Mouse (Mus musculus) retina, embryonic 14.5 days (tissue): ENCODE results near the gene Hormad2.

Experiments
- DNase-seq: peaks from one replicate; pipeline ENCODE4 v3.0.0-alpha.2; 2015; ENCODE audit warnings: low spot score

Gene Hormad2

DNA sequence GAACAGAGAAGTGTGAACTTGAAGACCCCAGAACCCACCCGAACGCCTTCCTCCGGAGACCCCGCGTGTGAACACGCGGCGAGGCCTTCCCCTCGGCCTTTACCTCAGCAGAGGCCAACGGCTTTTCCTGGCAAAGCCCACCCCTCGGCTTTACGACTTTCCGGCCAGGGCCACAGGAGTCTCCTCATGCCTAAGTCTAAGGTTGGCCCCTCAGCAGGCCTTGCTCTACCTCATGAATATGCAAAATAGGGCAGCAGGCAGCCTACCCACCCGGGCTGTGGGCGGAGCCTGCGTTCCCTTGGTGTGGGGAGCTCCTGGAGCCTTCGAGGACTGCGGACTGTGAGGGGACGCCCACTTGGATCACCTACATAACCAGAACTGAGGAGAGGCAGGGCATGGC is at the start of gene Hormad2:
Gene Hormad2, minus strand, starts transcription at position 128 of the 400 bp plus-strand sequence.
- no peak for DNase-seq

- no peak for DNase-seq
Measured at GRCm38 (mm10) chr11:4489207-4489606, 48.3 kb upstream of the Hormad2 start.

- DNase-seq: no peak
Measured at GRCm38 (mm10) chr11:4488798-4489197, 47.9 kb upstream of the Hormad2 start.

GRCm38 (mm10) chr11:4488367-4488766 is 47.5 kb upstream of the Hormad2 start:
- DNase-seq: no peak

DNA sequence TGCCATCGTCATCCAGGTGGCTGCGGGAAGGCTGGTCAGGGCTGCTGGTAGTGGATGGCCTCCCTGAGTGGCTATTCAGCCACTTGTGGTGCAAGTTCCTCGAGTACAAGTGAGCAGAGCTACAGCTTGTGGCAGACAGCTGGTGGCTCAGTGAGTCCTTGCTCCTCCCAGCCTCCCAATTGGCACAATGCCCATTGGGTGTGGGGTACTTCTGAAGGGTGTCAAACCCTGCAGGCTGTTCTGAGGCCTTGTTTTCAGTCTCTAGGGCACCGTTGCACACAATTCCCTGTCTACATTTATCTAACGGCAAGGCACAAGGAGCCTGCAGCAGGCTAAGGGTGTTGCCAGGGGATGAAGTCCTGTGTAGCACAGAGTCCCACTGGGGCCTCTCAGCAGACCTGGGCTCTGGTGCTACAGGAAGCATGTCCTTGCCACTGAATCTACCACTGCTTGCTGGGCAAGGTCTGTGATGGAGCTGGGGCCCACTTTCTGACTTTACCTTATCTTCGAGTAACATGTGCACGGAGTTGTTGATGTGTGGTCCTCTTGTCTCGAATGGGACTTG is 46.6 kb upstream of the Hormad2 start:
- DNase-seq: no peak

- no peak for DNase-seq
Measured at GRCm38 (mm10) chr11:4484541-4484940, 43.6 kb upstream of the Hormad2 start.

GRCm38 (mm10) chr11:4482641-4483040 is 41.7 kb upstream of the Hormad2 start:
- no peak for DNase-seq

DNA sequence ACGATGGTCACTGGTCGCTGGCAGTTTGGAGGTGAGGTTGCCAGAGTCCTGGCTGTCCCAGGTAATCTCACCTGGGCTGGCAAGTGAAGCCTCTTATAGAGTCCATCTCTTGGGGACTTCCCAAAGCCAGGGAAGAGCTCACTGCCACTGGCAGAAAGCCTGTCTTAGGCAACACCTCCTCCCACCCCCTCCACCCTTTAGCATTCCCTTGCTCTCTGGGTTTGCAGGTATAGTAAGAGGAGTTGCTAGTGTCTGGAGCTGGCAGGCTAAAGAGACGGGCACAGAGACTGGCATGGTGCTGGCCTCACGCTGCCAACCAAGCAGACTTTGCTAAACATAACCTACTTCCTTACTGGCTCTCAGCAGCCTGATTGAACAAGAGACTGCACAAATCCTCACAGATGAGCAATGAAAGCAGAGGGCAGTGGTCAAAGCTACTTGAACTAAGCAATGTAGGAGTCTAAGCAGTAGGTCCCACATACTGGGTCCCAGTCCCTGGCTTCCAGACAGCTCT is 35.3 kb upstream of the Hormad2 start:
- DNase-seq: no peak

DNA sequence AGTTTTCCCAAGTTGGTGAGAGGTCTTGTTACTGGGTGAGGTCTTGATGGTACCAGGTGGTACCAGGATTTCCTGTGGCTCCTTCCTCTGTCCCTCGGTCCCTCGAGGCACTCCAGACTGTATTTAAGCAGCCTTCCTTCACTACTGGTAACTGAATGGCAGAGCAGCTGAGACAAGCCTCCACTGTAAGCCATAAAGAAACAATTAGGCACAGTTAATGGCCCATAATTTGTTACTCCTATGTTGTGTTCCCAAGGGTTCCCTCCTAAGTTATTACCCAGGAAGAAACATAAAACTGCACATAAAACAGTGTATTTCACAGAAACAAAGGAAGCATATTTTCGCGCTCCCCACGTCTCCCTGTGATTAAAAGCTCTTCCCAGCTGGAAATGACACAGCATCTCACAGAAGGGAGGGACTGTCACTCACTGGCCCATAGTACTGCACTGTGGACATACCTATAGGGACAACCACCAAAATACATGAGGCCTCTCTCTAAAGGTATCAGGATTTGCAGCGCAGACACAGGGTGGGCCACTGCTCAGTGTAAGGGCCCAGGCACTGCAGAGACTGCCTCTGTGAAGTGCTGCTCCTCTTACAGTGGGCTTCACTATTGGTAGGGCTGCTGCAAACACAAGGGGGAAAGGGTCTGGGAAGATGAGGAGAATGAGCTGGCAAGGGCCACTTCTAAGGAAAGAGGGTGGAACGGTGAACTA is 31.7 kb upstream of the Hormad2 start:
- DNase-seq: no peak

DNA sequence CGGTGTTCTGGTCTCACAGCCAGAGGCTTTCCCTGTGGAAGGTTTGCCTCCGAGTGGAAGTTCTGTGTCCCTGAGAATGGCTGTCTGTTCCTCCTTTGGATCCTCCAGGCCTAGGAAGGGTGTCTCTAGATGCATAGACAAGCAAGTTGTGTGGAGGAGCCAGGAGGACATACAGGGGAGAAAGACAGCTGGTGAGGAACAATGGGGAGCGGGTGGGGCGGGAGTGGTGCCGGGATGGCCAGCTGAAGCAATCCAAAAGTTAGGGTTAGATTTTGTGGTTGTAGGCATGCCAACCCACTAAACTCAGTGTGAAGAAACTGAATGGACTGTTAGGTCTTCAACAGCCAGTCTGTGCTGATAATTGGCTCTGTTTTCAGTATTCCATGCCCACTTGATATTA is 30.8 kb upstream of the Hormad2 start:
- no peak for DNase-seq

- DNase-seq: no peak
Measured at GRCm38 (mm10) chr11:4471251-4471650, 30.3 kb upstream of the Hormad2 start.

DNA sequence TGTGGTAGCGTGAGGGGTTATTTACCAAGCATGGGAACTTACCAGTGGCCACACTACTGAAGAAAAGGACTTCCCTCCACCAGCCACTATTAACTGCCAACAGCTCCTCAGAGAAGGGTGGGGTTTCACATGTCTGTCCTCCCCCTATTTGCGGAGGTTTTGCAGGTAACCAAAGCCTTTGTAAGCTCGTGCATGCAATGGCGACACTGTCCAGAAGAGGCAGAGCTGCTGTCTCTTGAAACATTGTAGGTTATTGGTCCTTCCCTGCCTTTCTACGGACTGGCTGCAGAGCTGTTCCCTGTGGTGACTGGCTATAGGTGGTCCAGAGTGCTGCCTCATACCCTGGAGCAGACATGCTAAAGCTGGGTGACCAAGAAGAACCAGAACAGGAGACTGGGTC is 28.2 kb upstream of the Hormad2 start:
- DNase-seq: no peak

DNA sequence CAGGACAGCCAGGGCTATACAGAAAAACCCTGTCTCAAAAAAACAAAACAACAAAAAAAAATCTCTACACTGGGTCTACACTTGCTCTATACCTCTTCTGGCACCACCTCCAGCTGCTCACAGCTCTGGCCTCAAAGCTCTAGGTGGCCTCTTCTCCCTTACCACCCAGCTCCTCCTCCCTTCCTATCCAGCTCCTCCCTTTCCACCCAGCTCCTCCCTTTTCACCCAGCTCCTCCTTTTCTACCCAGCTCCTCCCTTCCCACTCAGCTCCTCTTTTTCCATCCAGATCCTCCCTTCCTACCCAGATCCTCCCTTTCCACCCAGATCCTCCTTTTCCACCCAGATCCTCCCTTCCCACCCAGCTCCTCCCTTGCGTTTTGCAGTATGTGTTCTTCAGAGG is 26.5 kb upstream of the Hormad2 start:
- DNase-seq: no peak

DNA sequence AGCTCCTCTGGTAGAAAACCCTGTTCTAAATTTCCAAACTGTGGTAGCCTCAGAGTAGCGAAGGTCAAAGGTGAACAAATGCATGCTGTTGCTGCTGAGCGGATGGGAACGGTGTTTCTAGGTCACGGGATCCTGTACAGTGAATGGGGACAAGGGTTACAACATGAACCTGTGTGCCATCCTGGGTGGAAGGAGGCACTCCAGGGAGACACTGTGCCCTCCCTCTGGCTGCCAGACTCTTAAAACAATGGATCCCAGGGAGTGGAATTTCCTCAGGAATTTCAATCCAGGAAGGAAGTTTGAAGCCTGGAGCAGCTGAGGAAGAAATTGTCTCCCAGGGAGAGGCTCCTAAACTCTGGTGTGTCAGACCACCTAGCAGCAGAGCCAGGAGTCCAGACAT is 25.3 kb upstream of the Hormad2 start:
- DNase-seq: no peak

GRCm38 (mm10) chr11:4464616-4465015 is 23.7 kb upstream of the Hormad2 start:
- DNase-seq: no peak

- DNase-seq: no peak
Measured at GRCm38 (mm10) chr11:4464186-4464585, 23.3 kb upstream of the Hormad2 start.

- DNase-seq: no peak
Measured at GRCm38 (mm10) chr11:4462868-4463267, 22.0 kb upstream of the Hormad2 start.

DNA sequence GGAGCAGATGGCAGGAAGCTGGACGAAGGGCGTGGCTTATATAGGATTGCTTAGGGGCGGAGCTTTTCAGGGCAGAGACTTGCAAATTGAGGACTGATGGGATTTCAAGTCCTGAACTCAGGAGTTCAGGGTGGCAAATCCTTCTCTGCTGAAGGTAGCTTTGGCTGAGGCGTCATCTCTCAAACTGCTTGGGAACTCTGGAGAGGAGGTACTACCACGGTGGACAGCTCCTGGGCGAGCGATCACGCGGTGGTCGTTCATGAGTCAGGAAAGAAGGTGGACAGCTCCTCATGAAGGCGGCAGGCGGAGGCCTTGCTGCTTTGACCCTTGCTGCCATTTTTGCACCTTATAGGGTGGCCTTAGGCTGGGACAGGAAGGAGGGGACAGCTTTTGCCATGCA is 20.2 kb upstream of the Hormad2 start:
- DNase-seq: no peak

DNA sequence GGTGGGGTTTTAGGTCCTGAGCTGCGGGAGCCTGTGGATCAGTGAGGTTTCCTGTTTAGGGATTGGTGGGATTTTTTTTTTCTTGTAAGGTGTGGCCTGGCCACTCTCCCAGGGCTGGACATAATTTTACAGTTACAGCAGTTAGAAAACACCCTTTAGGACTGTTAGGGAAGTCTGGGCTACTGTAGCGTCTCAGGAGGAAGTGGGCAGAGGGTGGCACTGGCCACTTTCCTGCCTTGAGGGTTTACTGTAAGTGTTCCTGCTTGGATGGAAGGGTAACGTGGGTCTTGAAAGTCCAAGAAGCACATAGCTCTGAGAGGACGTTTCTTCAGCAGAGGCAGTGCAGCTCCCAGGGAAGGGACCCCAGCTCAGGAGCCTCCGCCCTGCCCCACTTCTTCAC is 19.7 kb upstream of the Hormad2 start:
- DNase-seq: no peak

- DNase-seq: no peak
Measured at GRCm38 (mm10) chr11:4454895-4455535, 14.1 kb upstream of the Hormad2 start.

- DNase-seq: no peak
Measured at GRCm38 (mm10) chr11:4452467-4453184, 11.7 kb upstream of the Hormad2 start.

DNA sequence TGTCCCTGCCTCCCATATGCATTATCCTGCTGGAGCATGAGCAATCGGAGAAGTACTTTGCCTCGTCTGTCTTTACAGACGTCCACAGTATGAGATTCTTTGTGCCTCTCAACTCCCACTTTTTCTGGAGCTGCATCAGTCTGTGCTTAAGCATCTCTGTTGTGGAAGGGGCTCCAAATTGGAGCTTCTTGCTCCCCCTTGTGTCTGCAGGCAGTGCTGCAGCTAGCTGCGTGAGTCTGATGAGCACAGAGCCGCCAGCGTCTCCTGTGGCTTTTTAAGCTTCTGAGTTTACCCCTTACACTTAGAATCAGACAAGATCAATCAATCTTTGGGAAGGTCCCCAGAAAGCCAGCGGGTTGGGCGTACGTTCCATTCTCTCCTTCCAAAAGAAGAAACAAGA is 10.2 kb upstream of the Hormad2 start:
- DNase-seq: peak; percentile 78
